Mouse (Mus musculus): Measurements from ENCODE around the gene Setd1a.

GRCm38 (mm10) chr7:127745251-127745651, 31.2 kb upstream of the Setd1a start:
- TF ChIP-seq EP300 (IDR thresholded peaks at IDR 0.05; ENCODE audit: low read depth) (no peak), CTCF (IDR thresholded peaks at IDR 0.05; ENCODE audit: low read depth) (no peak)
